Mouse (Mus musculus) spleen, postnatal 10 days (tissue): ENCODE results near the gene Gm12185.
"Not testable (repeated sequence)": the region's sequence is repeated elsewhere in the genome, so short reads cannot be mapped to it uniquely, and the experiment has no call there.

Experiments used
- DNase-seq, 2 experiments: peaks; one replicate each; pipeline ENCODE4 v3.0.0; 2021 to 2022; ENCODE audit warnings: low spot score in 2 of 2

Gene Gm12185

DNA sequence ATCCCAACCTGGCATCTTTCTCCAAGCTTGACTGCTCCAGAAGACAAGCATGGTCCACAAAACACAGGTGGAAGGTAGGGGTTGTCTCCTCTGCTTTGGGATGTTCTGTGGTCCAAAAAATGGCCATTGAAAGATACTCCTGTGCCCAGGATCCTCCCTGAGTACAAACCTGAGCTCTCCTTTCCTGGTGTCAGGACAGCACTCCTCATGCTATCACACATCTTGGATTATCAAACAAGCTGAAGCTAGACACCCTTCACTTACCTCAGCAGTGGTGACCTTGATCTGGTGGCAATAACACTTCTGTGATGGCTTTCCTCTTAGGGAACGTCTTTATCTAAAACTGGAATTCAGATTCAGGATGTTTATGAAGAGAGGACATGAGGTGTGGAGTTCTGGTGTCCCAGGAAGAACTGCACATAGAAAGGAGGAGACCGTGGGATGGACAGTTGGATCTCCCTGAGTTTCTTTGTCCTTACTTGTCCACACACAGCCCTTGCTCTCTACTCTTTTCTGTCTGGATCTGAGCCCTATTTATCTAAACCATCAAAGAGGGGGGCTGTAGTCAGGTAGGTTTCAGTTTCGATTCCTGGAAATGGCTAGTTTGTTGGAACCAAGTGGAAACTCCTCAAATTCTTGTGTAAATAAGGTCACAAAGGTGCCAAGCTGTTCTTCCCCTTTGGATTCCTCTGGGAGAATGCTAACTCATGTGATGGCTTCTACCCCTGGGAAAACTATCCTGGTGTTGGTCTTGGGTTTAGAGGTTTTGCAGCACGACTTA is at the start of gene Gm12185:
Gene Gm12185 (minus strand): TSS at position 487 of the 781 bp plus-strand sequence.
- not testable (repeated sequence) for DNase-seq

GRCm38 (mm10) chr11:49012074-49012473 is 20.0 kb upstream of the Gm12185 start:
- DNase-seq = not testable (repeated sequence)

DNA sequence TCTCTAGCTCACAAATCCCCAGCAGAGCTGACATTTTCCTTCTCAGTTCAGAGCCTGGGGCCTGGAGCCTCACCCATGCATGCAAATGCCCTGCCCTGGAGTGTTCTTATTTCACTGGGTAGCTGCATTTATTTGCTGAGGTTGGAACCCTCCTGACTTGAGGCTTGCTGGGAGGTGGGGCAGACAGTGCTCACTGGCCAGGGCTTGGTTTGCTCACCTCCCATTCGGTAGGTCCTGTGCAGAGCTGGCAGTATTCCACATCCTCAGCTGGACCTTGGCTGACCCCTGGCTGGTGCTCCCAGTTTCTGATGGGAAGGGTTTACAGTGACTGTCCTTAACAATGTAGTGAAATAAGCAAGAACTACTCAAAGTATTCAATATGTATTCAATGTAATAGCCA is 14.8 kb upstream of the Gm12185 start:
- not testable (repeated sequence) for DNase-seq

DNA sequence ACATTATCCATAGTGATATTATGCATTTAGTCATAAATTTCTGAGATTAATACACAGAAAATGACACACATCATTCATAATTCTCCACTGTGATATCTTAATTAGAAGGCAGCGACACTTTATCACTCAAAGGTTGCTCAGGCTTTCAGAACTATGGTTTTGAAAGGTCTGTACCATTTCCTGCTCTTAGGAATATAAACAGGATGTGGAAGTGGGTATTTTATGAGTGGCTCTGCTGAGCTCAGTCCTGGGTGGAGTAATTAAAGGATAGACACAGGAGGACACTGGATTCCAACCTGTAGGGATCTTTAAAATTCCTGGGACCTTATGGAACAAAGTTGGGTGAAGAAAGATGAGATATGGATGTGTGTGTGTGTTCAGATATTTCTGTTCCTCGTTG is 14.3 kb upstream of the Gm12185 start:
- not testable (repeated sequence) for DNase-seq

DNA sequence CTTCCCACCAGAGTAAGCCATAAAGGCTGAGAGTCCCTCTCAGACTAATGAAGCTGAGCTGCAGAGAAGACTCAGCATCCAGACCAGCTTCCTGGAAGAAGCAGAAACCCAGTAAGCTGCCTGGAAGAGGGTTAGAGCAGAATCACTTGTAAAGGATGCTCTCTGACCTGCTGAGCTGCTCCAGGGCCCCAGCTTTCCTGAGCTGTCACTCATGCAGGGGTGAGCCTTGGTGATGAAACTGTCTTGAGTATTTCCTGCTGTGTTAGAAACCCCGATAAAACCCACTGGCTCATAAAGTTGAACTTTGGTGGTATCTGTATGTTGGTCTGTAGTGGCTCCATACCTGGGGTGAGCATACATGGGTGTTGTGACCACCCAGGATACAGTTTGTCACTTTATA is 8.4 kb upstream of the Gm12185 start:
- DNase-seq = not testable (repeated sequence)

DNA sequence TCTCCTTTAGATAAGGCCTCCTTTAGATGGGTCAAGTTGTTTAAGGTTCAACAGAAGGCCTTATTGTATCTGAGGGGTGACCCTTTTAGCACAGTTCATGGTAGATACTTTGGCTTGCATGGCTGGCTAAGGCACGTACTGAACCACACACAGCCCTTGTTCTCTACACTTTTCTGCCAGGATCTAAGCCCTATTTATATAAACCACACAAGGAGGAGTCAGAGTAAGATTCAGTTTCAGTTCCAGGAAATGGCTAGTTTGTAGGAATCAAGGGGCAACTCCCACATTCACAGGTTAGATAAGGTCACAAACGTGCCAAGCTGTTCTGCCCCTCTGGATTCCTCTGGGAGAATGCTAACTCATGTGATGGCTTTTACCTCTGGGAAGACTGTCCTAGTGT is 2.0 kb upstream of the Gm12185 start, which contains the start of gene Tgtp1:
Gene Tgtp1 (minus strand): TSS at position 155 of the 400 bp plus-strand sequence.
- DNase-seq = not testable (repeated sequence)

- DNase-seq = not testable (repeated sequence)
Observed at GRCm38 (mm10) chr11:48993296-48993695, 1.3 kb upstream of the Gm12185 start.

GRCm38 (mm10) chr11:48989981-48990380 is 2.0 kb downstream of the Gm12185 start:
- not testable (repeated sequence) for DNase-seq

DNA sequence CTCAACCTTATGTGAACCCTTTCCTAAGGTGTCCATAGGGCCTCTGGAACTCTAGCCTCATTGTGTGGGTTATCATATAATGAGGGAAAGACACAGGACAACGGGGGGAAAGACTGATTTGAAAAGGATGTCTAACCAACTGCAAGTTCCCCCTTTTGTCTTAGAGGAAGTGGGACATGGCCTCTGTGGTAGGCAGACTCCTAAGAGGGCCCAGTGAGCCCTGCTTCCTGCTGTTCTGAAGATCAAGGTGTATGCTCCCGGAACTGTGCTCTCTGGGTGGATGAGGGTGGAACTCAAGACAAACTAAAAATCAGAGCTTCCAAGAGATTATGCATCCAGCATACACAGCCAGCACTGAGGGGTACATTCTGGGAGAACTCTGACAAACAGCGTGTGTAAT is 3.8 kb downstream of the Gm12185 start:
- DNase-seq = not testable (repeated sequence)

DNA sequence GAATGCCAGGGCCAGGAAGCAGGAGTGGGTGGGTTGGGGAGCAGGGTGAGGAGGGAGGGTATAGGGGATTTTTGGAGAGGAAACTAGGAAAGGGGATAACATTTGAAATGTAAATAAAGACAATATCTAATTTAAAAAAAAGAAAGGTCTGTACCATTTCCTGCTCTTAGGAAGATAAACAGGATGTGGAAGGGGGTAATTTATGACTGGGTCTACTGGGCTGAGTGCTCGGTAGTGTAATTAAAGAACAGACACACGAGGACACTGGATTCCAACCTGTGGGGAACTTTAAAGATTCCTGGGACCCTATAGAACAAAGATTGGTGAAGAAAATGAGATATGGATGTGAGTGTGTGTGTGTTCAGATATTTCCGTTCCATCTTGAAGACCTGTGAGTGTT is 9.2 kb downstream of the Gm12185 start:
- DNase-seq = not testable (repeated sequence)

DNA sequence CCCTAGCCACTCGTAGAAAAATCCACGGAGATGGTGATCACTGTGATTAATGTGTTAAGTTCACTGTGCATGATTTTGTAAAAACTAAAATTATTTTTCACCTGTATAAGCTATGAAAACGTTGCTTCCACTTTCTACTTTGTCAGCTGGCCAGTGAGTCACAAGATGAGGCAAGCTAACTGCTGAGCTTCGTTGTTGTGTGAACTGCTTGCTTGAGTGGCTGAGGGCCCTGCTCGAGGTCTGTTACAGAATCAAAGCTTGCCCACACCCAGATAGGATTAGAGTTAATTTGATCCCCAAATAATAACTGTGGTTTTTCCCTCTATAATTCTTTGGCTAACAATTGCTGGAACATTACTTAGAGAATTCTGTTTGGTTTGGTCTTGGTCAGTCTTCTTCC is 12.0 kb downstream of the Gm12185 start:
- DNase-seq = not testable (repeated sequence)

DNA sequence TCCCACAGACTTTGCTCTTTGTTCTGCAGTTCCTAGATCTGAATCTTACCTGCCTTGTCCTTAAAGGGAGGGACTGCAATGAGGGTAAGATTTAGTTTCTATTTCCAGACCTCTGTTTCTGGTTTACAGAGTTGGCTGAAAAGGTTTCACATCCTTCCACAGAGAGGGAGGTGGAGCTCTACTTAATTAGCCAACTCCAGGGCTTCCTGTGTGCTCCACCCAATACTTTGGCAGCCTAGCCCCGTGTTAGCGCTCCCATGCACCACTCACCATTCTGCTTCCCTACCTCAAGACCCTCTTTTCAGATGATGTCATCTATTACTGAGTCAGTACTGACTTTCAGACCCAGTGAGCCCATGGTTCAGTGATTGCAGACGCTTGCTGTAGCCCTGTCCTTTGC is 12.8 kb downstream of the Gm12185 start, which contains the start of gene 9930111J21Rik1:
Gene 9930111J21Rik1 (minus strand): TSS at position 148 of the 400 bp plus-strand sequence.
- DNase-seq = not testable (repeated sequence)

DNA sequence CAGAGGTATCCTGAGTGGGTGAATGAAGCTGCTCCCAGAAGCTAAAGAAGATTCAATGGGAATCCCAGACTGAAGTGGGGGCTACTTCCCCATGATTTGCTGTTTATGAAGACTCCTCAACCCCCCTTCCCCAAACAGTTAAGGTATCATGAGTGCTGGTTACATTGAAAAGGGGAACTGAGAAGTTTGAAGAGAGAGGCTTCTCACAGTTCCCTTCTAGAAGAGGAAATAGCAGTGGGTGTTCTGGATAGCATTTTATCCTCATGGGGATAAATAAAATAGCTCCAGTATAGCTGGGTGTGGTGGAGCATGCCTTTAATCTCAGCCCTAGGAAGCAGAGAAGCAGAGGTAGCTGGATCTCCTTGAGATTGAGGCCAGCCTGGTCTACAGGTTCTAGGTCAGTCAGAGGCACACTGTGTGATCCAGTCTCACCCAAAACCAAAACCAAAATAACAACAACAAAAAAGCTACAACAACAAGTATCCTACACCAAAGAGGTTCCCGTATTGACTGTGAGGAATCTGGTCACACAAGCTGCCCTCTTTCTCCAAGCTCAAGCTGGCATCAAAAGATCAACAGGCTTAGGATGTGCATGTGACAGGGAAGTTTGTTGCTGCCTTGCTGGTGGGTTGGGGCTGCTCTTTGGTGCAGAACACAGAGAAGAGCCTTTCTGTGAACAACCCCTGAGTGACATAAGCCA is 13.6 kb downstream of the Gm12185 start, which contains the start of gene Olfr56:
Gene Olfr56 (plus strand): TSS at position 650 of the 700 bp plus-strand sequence.
- not testable (repeated sequence) for DNase-seq

DNA sequence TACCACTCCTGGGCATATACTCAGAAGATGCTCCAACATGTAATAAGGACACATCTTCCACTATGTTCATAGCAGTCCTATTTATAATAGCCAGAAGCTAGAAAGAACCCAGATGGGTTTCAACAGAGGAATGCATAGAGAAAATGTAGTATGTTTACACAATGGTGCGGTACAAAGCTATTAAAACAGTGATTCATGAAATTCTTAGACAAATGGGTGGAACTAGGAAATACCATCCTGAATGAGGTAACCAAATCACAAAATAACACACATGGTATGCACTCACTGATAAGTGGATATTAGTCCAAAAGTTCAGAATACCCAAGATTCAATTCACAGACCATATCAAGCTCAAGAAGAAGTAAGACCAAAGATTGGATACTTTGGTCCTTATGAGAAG is 17.3 kb downstream of the Gm12185 start:
- not testable (repeated sequence) for DNase-seq

DNA sequence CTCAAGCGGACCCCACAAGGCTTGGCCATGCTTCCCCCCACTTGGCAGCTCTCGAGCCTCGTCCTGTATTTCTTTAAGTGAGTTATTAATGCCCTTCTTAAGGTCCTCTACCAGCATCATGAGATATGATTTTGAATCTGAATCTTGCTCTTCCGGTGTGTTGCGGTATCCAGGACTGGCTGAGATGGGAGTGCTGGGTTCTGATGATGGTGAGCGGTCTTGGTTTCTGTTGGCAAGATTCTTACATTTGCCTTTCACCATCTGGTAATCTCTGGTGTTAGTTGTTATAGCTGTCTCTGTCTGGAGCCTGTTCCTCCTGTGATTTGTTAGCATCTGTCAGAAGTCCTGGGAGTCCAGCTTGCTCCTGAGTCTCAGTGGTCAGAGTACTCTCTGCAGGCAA is 45.9 kb downstream of the Gm12185 start, which contains the start of gene Psme2b:
Gene Psme2b (minus strand): TSS at position 101 of the 400 bp plus-strand sequence.
- DNase-seq = not testable (repeated sequence)

DNA sequence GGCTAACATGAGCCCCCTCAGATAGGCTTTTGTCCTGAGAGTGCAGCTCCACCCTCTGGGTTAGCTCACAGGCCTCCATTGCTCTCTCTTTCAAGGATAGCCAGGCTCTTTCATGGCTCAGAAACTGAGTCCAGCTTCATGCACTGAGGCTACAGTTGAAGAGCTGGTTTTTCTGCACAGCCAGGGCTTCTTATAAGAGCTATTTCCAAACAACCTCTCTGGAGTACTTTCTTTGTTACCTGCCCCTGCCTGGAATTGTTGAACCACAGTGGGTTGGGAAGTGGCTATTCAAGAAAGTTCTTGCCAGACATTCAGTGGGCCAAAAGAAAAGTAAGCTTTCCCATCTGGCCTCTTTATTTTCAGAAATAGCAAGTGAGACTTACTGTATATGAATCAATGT is 52.7 kb downstream of the Gm12185 start:
- not testable (repeated sequence) for DNase-seq

GRCm38 (mm10) chr11:48935291-48935690 is 56.7 kb downstream of the Gm12185 start:
- not testable (repeated sequence) for DNase-seq

- not testable (repeated sequence) for DNase-seq
Observed at GRCm38 (mm10) chr11:48933923-48934322, 58.1 kb downstream of the Gm12185 start.

DNA sequence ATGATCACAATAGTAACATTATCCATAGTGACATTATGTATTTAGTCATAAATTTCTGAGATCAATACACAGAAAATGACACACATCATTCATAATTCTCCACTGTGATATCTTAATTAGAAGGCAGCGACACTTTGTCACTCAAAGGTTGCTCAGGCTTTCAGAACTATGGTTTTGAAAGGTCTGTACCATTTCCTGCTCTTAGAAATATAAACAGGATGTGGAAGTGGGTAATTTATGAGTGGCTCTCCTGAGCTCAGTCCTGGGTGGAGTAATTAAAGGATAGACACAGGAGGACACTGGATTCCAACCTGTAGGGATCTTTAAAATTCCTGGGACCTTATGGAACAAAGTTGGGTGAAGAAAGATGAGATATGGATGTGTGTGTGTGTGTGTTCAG is 58.6 kb downstream of the Gm12185 start:
- not testable (repeated sequence) for DNase-seq

GRCm38 (mm10) chr11:48928068-48928467 is 64.0 kb downstream of the Gm12185 start:
- DNase-seq = not testable (repeated sequence)

DNA sequence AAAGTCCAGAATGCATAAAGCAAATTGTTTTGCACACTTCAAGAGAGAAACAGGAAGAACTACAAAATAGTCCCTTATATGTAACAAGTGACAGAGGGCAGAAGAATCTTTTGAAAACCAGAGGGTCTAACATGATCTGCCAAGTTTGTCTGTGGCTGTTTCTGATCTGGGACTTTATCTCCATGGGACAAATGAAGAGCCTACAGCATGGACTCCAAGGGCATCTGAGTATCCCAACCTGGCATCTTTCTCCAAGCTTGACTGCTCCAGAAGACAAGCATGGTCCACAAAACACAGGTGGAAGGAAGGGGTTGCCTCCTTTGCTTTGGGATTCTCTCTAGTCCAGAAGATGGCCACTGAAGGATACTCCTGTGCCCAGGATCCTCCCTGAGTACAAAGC is 65.6 kb downstream of the Gm12185 start:
- DNase-seq = not testable (repeated sequence)

- DNase-seq = not testable (repeated sequence)
Observed at GRCm38 (mm10) chr11:48923818-48924217, 68.2 kb downstream of the Gm12185 start.
